Mouse (Mus musculus) spleen, postnatal 14 days (tissue): ENCODE data around the gene Tns2.
"Not testable (repeated sequence)": the region's sequence is repeated elsewhere in the genome, so short reads cannot be mapped to it uniquely, and the experiment has no call there.

ENCODE experiments used
- DNase-seq, 2 experiments: peaks; one replicate each; pipeline ENCODE4 v3.0.0; 2021 to 2022; ENCODE audit warnings: low spot score in 2 of 2

Gene Tns2

DNA sequence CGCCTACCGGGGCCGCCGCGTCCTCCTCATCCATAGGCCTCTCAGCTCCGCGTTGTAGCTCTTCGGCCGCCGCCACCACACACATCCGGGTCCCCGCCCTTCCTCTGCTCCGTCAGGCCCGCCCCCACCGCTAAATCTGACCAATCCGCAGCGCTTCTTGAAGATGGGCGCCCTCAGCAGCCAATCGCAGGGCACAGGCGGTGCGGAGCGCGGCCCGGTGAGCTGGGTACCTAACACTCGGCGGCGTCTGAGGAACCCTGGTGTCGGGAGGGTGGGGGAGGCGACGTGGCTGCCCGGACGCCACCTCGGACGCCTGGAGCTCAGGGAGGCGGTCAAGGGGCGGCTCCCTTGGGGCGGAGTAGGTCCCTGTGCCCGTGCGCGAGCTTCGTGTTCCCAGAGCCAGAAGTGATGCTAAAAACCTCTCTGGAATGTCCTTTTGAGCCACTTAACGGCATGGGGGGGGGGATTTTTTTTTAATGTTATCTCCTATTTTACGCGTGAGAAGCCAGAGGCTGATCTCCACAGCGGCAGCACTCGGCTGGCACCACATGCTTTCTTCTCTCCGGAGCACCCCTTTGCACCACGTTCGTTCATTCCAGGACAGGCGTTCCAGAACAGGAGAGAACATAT is 36.0 kb downstream of the Tns2 start, which contains the start of gene Spryd3:
Gene Spryd3 (minus strand): TSS at position 106 of the 630 bp plus-strand sequence.
- peak; percentile 97 to 98 for DNase-seq

DNA sequence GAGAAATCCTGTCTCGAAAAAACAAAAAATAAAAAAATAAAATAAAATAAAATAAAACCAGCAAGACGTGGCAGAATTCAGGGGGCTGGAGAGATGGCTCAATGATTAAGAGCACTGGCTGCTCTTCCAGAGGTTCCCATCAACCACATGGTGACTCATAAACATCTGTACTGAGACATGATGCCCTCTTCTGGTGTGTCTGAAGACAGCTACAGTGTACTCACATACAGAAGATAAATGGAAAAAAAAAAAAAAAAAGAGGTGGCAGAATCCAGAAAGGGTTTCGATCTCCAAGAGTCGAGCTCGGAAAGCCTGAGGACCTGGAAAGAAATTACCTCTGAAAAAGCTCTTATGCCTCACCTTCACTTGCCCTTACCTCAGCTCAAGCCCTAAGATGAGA is 40.9 kb downstream of the Tns2 start:
- no peak for DNase-seq

DNA sequence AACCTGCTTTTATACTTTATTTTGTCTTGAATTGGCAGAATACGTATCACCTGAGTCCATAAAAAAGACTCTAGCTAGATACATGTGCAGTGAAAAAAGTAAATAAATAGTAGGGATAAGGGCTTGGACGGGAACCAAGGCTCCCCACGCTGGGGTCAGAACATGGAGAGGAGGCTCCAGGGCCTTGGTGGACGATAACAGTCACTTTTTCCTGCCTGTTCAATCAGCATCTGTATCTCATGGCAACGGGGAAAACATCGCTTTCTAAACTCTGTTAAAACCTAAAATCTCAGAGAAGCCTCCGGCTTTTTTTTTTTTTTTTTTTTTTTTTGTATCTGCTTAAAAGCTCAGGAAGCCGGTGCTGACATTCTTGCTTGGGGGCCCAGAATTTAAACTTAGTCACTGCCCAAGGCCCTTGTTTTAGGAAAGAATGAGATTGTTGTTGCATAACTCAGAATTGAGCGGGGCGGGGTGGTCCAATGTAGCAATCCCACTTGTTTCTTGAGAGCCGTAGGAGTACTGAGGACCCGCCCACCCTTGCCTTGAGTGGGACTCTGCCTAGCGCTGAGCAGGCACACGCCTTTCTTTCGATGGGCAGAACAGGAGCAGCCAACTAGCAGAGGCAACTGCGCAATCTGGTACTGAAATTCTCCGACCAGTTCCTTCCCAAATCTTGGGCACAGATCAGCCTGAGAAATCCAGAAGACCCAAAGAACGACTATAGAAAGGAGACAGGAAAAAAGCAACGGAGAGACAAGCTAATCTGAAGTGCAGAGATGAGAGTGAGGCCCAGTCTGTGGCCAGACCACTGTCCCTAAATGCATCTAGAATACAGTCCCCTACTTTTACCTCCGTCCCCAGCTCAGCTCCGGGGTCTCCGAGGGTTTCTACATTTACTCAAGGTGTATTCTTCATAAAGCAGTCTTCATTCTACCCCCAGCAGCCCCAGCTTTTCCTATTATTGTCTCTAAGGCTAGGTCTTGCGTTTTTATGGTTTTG is 43.0 kb downstream of the Tns2 start:
- no peak for DNase-seq

- DNase-seq, result no peak
Measured at GRCm38 (mm10) chr15:102144274-102144711, 44.1 kb downstream of the Tns2 start, which contains the start of gene Igfbp6. Gene Igfbp6 (plus strand): TSS chr15:102144362.

DNA sequence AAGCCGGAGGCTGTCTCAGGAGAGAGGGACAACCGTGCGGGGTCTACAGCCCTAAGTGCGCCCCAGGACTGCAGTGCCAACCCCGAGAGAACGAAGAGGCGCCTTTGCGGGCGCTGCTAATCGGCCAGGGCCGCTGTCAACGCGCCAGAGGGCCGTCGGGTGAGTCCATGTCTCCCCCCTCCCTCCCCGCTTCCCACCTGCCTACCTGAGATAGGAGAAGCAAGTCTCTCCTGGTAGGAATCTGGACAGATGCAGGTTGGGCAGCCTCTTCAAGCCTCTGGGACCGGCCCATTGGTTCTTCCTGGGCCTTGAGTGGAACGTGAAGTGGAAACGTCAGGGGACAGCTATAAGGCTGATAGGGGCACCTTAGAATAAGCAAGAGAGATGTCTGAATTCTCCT is 44.5 kb downstream of the Tns2 start:
- DNase-seq, result no peak

DNA sequence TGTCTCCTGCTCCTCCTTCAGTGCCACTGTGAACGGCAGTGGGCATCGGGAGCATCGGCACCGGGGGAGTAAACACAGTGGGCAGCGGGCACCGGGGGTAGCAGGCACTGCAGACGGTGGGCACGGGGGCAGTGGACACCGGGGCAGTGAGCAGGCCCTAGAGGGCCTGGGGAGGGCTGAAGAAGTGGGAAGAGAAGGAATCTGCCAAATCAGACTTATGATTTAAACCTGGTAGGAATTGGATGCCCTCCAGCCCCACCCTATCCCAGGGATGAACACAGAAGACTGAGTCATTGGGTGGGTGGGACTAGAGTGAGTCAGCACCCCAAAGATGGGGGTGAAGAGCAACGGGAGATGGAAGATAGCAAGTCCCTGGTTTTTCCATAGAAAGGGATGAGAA is 45.1 kb downstream of the Tns2 start:
- no peak for DNase-seq

GRCm38 (mm10) chr15:102146089-102146488 is 45.9 kb downstream of the Tns2 start:
- no peak for DNase-seq

DNA sequence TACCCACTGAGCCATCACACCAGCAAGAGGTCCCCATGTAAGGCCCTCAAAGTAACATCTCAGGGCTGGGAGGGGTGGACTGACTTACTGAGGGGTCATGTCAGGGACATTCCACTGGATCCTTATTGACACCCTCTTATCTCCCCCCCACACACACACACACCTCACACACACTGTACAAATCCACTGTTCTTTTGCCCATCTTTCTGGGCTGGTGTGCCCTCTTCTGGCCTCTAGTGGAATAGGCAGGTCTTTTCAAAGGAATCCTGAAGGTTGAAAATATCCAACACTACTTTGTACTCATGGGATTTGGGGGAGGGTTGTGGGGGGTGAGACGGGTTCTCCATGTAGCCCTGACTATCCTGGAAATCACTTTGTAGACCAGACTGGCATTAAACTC is 46.7 kb downstream of the Tns2 start:
- no peak for DNase-seq

DNA sequence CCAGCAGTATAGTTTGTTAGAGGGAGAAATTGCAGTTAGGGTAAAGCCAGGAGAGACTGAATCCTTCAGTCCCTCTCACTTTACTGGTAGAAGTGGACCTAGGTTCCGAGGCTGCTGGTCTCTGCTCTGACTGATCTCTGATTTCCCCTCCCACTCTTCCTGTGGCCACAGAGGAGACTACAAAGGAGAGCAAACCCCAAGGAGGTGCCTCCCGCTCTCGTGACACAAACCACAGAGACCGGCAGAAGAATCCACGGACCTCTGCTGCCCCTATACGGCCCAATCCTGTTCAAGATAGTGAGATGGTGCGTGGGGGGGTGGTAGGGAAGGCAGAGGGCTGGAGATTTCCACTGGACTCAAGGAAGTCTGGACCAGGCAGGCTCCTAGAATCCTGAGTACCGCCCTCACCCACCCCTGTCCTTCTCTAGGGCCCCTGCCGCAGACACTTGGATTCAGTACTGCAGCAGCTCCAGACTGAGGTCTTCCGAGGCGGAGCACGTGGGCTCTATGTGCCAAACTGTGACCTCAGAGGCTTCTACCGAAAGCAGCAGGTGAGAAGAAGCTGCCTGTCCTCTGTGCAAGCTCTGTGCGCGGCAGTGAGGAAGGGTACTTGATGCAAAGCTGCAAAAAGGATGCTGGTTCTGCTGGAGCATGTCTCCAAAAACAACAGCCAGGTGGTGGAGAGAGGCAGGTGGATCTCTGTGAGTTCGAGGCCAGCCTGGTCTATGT is 47.6 kb downstream of the Tns2 start:
- no peak for DNase-seq

DNA sequence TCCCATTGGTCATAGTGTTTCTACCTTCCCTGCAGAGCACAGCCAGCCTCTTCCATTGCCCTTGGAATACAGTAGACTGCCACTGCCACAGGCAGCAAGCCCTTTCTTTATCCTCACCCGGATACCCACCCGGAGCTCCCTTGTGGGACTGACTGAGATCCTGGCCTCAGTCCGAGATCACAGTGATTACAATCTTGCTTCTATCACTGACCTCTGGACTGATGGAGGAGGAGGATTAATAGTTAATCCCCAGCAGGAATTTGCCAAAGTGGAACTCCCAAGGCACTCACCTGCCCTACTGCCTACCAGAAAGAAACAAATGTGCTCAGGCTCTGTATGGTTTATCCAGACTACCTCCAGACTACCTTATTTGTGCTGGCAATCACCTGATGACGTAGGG is 49.3 kb downstream of the Tns2 start:
- DNase-seq, result no peak

DNA sequence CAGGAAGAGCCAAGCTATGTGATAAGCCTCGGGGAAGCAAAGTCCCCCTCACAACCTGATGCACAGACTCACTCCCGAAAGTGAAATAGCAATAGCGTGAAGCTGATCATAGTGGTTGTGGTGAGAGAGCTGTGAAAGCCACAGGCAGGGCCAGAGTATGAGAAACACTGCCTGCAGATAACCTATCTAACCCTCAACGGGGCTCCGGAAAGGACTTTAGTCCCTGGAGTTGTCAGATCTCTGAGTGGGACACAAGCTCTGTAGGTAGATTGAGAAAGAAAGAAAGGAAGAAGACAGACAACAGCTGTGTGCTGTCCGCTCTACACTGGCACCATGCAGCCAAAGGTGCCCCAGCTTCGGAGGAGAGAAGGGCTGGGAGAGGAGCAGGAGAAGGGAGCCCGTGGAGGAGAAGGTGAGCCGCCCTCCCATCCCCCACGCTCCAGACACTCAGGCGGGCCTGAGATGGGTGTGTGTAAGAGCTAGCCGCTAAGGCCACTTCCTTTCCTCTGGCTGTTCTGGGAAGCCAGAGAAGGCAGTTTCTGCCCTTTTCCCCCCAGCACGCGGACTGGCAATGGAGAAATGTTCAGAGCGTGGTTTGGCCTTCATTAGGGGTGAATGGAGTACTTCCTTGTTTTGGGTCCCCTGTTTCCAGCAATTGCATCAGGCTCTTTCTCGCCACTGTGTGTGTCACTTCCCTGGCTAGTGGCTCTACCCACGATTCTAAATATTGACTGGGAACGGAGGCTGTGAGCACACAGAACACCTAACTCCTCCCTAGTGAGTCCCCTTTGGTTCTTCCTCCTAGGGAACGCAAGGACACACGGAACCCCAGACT is 50.3 kb downstream of the Tns2 start, which contains the start of gene Soat2:
Gene Soat2 (plus strand): TSS at position 226 of the 835 bp plus-strand sequence.
- DNase-seq, result peak in 1 of 2 experiments; percentile 29

- DNase-seq, result no peak
Measured at GRCm38 (mm10) chr15:102152646-102153045, 52.4 kb downstream of the Tns2 start.

DNA sequence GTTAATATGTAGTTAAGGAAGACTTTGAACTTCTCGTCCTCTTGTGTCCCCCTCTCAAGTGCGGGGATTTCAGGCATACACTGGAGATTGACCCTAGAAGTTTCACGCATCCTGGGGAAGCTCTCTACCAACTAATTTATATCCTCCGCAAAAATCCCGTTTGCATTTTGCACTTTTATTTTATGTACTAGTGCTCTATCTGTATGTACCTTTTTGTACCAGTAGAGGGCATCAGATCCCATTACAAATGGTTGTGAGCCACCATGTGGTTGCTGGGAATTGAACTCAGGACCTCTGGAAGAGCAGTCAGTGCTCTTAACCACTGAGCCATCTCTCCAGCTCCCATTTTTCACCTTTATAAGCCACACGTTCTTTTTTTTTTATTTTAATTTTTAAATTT is 54.8 kb downstream of the Tns2 start:
- not testable (repeated sequence) for DNase-seq

GRCm38 (mm10) chr15:102156836-102157235 is 56.6 kb downstream of the Tns2 start:
- no peak for DNase-seq

- no peak for DNase-seq
Measured at GRCm38 (mm10) chr15:102160415-102161060, 60.3 kb downstream of the Tns2 start.

DNA sequence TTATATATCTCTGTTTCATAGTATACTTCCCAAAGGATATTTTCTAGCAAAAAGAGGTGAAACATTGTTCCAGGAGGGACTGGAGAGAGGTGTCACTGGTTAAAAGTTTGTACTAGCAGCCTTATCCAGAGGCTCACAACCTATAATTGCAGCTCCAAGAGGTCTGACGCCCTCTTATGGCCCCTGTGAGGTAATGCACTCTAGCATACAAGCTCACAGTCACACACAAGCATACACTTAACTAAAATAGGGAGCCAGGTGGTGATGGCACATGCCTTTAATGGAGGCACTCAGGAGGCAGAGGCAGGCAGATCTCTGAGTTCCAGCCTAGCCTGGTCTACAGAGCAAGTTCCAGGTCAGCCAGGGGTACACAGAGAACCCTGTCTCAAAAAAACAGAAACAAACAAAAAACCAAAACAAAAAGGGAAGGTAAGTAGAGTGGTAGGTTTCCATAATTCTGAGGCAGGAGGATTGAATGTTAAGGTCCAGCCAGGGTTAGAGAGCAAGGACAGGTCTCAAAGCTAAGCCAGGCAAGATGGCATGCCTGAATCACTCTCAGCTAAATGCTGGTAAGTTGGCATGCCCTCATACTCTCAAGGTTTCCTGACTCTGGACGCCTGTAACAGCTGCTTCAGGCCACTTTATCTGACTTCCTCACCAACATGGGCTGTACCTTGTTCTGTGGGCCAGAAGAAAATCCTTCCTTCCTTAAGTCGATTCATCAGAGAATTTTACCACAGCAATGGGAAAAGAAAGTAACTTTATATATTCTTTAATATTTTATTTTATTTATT is 63.9 kb downstream of the Tns2 start:
- no peak for DNase-seq

- DNase-seq, result no peak
Measured at GRCm38 (mm10) chr15:102165468-102166100, 65.4 kb downstream of the Tns2 start.
